Mouse (Mus musculus): Measurements from ENCODE around the gene 1810046K07Rik.

1810046K07Rik gene

GRCm38 (mm10) chr9:51328731-51329130, at the start of gene 1810046K07Rik:
Gene 1810046K07Rik (minus strand): TSS chr9:51328917.
- no peak for ATAC-seq (ENCODE audit: insufficient number of reproducible peaks, low FRiP score, low TSS enrichment)

- no peak for ATAC-seq (ENCODE audit: insufficient number of reproducible peaks, low FRiP score, low TSS enrichment)
Observed at GRCm38 (mm10) chr9:51369560-51369959, 40.8 kb upstream of the 1810046K07Rik start.

- ATAC-seq (ENCODE audit: insufficient number of reproducible peaks, low FRiP score, low TSS enrichment), result no peak
Observed at GRCm38 (mm10) chr9:51367124-51367523, 38.4 kb upstream of the 1810046K07Rik start.

GRCm38 (mm10) chr9:51364059-51364458, 35.3 kb upstream of the 1810046K07Rik start:
- no peak for ATAC-seq (ENCODE audit: insufficient number of reproducible peaks, low FRiP score, low TSS enrichment)

- ATAC-seq (ENCODE audit: insufficient number of reproducible peaks, low FRiP score, low TSS enrichment), result no peak
Observed at GRCm38 (mm10) chr9:51353511-51353910, 24.8 kb upstream of the 1810046K07Rik start.

- no peak for ATAC-seq (ENCODE audit: insufficient number of reproducible peaks, low FRiP score, low TSS enrichment)
Observed at GRCm38 (mm10) chr9:51352896-51353295, 24.2 kb upstream of the 1810046K07Rik start.

GRCm38 (mm10) chr9:51349422-51349821, 20.7 kb upstream of the 1810046K07Rik start:
- ATAC-seq (ENCODE audit: insufficient number of reproducible peaks, low FRiP score, low TSS enrichment), result no peak

- ATAC-seq (ENCODE audit: insufficient number of reproducible peaks, low FRiP score, low TSS enrichment), result no peak
Observed at GRCm38 (mm10) chr9:51345768-51346167, 17.1 kb upstream of the 1810046K07Rik start.

- peak; percentile 79 for ATAC-seq (ENCODE audit: insufficient number of reproducible peaks, low FRiP score, low TSS enrichment)
Observed at GRCm38 (mm10) chr9:51335294-51336010, 6.7 kb upstream of the 1810046K07Rik start.

- no peak for ATAC-seq (ENCODE audit: insufficient number of reproducible peaks, low FRiP score, low TSS enrichment)
Observed at GRCm38 (mm10) chr9:51331449-51332238, 2.9 kb upstream of the 1810046K07Rik start.

GRCm38 (mm10) chr9:51327555-51327903, 1.2 kb downstream of the 1810046K07Rik start:
- no peak for ATAC-seq (ENCODE audit: insufficient number of reproducible peaks, low FRiP score, low TSS enrichment)

GRCm38 (mm10) chr9:51326619-51327554, 1.8 kb downstream of the 1810046K07Rik start:
- no peak for ATAC-seq (ENCODE audit: insufficient number of reproducible peaks, low FRiP score, low TSS enrichment)

GRCm38 (mm10) chr9:51324406-51325065, 4.2 kb downstream of the 1810046K07Rik start:
- no peak for ATAC-seq (ENCODE audit: insufficient number of reproducible peaks, low FRiP score, low TSS enrichment)

GRCm38 (mm10) chr9:51320096-51320495, 8.6 kb downstream of the 1810046K07Rik start:
- ATAC-seq (ENCODE audit: insufficient number of reproducible peaks, low FRiP score, low TSS enrichment), result no peak

- ATAC-seq (ENCODE audit: insufficient number of reproducible peaks, low FRiP score, low TSS enrichment), result no peak
Observed at GRCm38 (mm10) chr9:51318246-51318645, 10.5 kb downstream of the 1810046K07Rik start.

- ATAC-seq (ENCODE audit: insufficient number of reproducible peaks, low FRiP score, low TSS enrichment), result no peak
Observed at GRCm38 (mm10) chr9:51317322-51317721, 11.4 kb downstream of the 1810046K07Rik start.

GRCm38 (mm10) chr9:51315402-51316063, 13.2 kb downstream of the 1810046K07Rik start:
- ATAC-seq (ENCODE audit: insufficient number of reproducible peaks, low FRiP score, low TSS enrichment), result no peak

- ATAC-seq (ENCODE audit: insufficient number of reproducible peaks, low FRiP score, low TSS enrichment), result no peak
Observed at GRCm38 (mm10) chr9:51312554-51313317, 16.0 kb downstream of the 1810046K07Rik start.

GRCm38 (mm10) chr9:51310515-51310914, 18.2 kb downstream of the 1810046K07Rik start:
- no peak for ATAC-seq (ENCODE audit: insufficient number of reproducible peaks, low FRiP score, low TSS enrichment)

Measured in cerebellum, adult (tissue).